Mouse (Mus musculus) forebrain, embryonic 12.5 days (tissue): ENCODE results near the gene Ror2. TPM values are rescaled to one million over a fixed set of nuclear protein-coding genes. Genes with fewer than 3 reads are reported as not detected.

Experiments
- ATAC-seq: fragments of 200-750 bp; cut with Nextera tagmentation; 2 replicates; pipeline ENCODE4 v1.8.0; 2017; ENCODE audit warnings: moderate TSS enrichment; ENCODE audit not compliant: low FRiP score
- H3K27ac ChIP-seq: fragments of 300-500 bp; sonication (generic); 2 replicates; pipeline ENCODE4 v1.5.1; 2016; ENCODE audit warnings: mild to moderate bottlenecking
- H3K27me3 ChIP-seq: fragments of 300-500 bp; sonication (generic); 2 replicates; pipeline ENCODE4 v1.6.1; 2016; ENCODE audit warnings: mild to moderate bottlenecking
- H3K36me3 ChIP-seq: fragments of 300-500 bp; sonication (generic); replicated peaks from 2 replicates; pipeline ENCODE4 v1.6.1; 2016; ENCODE audit warnings: mild to moderate bottlenecking
- H3K4me1 ChIP-seq: fragments of 300-500 bp; sonication (generic); 2 replicates; pipeline ENCODE4 v1.6.1; 2016
- H3K4me2 ChIP-seq: fragments of 300-500 bp; sonication (generic); 2 replicates; pipeline ENCODE4 v1.6.1; 2016; ENCODE audit warnings: mild to moderate bottlenecking, moderate library complexity
- H3K4me3 ChIP-seq: fragments of 300-500 bp; sonication (generic); replicated peaks from 2 replicates; pipeline ENCODE4 v1.5.1; 2016; ENCODE audit warnings: mild to moderate bottlenecking
- H3K9ac ChIP-seq: fragments of 300-500 bp; sonication (generic); 2 replicates; pipeline ENCODE4 v1.6.1; 2016; ENCODE audit warnings: mild to moderate bottlenecking
- H3K9me3 ChIP-seq: fragments of 300-500 bp; sonication (generic); 2 replicates; pipeline ENCODE4 v1.6.1; 2016
- WGBS: fragments of 180-500 bp; shearing (Covaris S2); methylation state at CpG from one replicate; pipeline ENCODE4 v1.1.7; 2016; 5-methylcytosine and 5-hydroxymethylcytosine counted together
- polyA plus RNA-seq: library from polyadenylated mRNA; unstranded; fragments of >200 nt; fragmentation: Nextera tagmentation; extraction: Ambion mirVana; gene quantifications from 2 replicates; pipeline ENCODE4 v1.2.1, GENCODE M21; 2016

The Ror2 gene
- polyA plus RNA-seq, 1 experiment from 2014 or later: 18.5 TPM

DNA sequence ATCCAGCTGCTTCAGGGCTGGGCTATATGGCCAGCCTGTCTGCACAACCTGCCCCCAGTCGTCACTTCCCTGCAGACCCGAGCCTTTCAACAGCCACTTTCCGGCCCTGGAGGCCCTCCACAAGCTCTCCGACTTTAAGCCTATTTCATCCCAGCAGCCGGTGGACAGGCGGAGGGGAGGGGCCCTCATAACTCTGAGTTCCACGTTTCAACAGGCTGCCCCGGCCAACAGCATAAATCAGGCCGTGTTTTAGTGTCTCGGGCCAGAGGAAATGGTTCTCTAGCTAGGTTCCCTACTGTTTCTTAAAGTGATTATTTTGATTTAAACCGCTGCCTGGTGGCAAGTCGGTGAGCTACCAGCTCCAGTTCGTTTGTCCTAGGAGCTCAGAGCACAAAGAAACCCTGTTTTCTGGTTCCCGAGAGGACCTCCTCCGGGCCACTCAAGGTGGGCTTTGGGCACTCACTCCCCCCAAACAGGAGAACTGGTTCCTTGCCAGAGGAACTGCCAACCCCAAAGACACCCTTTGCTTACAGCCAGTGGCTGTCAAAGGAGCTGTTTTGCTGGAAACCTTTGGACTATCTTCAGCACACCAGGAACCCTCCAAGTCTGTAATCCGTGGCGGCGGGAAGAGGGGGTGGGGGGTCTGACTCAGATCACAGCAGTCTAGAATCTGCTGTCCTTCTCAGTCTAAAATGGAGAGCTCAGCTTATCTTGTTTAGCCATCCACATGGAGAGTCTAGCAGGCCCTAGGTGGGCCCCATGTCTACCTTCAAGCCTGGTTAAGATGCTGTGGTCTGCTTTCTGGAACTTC is 84.1 kb downstream of the Ror2 start:
- Histone ChIP-seq H3K36me3 (no peaks in the 10 kb centered on the region), H3K9ac (no peak overlapping the region), H3K4me2 (no peak overlapping the region; the same call in 1 of the 2 replicates), H3K27me3 (no peaks in the 10 kb centered on the region), H3K4me1 (peaks cover 28% of the 10 kb centered on the region), H3K4me3 (no peak overlapping the region), H3K27ac (peak overlapping the region; percentile 37), H3K9me3 (no peaks in the 10 kb centered on the region)
- ATAC-seq: no peak
- 13% methylated on average over 18 of the region's 18 CpGs for WGBS

DNA sequence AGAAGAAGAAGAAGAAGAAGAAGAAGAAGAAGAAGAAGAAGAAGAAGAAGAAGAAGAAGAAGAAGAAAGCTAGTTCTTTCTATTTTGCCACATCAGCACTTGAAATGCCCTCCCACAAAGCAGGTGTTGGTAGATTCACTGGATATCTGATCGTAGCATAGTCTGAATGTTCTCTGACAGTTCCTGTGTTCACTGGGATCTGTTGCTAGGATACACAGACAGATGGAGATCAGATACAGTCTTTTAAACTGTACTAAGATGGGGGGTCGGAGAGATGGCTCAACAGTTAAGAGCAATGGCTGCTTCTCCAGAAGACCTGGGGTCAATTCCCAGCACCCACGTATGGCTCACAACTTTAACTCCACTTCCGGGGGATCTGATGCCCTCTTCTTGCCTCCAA is 85.8 kb downstream of the Ror2 start:
- ATAC-seq: no peak

DNA sequence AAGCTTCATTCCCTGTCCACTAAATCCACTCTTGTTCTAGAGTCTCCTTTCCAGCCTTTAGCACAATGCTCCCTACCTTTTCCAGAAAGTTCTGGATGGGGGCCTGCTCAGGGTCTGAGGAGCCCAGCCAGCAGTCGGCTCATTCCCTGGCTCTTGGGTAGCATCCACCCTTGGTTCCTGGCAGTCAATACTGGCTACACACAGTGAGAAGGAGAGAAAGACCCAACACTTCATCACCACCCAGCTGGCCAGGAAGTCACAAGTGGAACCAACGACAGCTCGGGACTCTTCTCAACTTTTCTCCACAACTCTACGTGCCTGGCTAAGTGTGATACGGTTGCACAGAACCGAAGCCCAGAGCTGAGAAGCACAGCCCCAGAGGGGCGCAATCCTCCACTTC is 86.7 kb downstream of the Ror2 start:
- H3K9me3 ChIP-seq: no peaks in the 10 kb centered on the region
- peaks cover 38% of the 10 kb centered on the region for H3K4me1 ChIP-seq
- H3K27me3 ChIP-seq: no peaks in the 10 kb centered on the region
- H3K9ac ChIP-seq: no peak overlapping the region
- H3K36me3 ChIP-seq: no peaks in the 10 kb centered on the region
- H3K27ac ChIP-seq: no peak overlapping the region
- ATAC-seq: no peak
- H3K4me3 ChIP-seq: no peak overlapping the region
- 94% methylated on average over 7 of the region's 7 CpGs for WGBS
- no peak overlapping the region for H3K4me2 ChIP-seq

More for the DNA sequence above, 85.8 kb downstream of the Ror2 start:
- H3K9me3 ChIP-seq: no peaks in the 10 kb centered on the region
- H3K27ac ChIP-seq: no peak overlapping the region
- no peak overlapping the region for H3K4me2 ChIP-seq
- H3K9ac ChIP-seq: no peak overlapping the region
- WGBS: 77% methylated on average over 4 of the region's 4 CpGs
- H3K27me3 ChIP-seq: no peaks in the 10 kb centered on the region
- H3K4me3 ChIP-seq: no peak overlapping the region
- no peaks in the 10 kb centered on the region for H3K36me3 ChIP-seq
- peaks cover 36% of the 10 kb centered on the region for H3K4me1 ChIP-seq

- no peaks in the 10 kb centered on the region for H3K9me3 ChIP-seq
- no peak for ATAC-seq
- H3K4me3 ChIP-seq: no peak overlapping the region
- H3K27ac ChIP-seq: no peak overlapping the region
- no peaks in the 10 kb centered on the region for H3K36me3 ChIP-seq
- H3K4me1 ChIP-seq: peaks cover 35% of the 10 kb centered on the region
- no peak overlapping the region for H3K9ac ChIP-seq
- H3K27me3 ChIP-seq: no peaks in the 10 kb centered on the region
- H3K4me2 ChIP-seq: no peak overlapping the region
- WGBS: 72% methylated on average over 7 of the region's 7 CpGs
These were observed 89.2 kb downstream of the Ror2 start for GRCm38 (mm10) chr13:53196690-53197089.

- Histone ChIP-seq H3K4me1 (peaks cover 29% of the 10 kb centered on the region), H3K27ac (0 out of 2 replicates have a peak overlapping the region, but pooled peaks have one; percentile 42), H3K4me2 (no peak overlapping the region), H3K9me3 (no peaks in the 10 kb centered on the region), H3K36me3 (no peaks in the 10 kb centered on the region), H3K9ac (no peak overlapping the region), H3K27me3 (no peaks in the 10 kb centered on the region), H3K4me3 (no peak overlapping the region)
- 66% methylated on average over 6 of the region's 6 CpGs for WGBS
- ATAC-seq: 0 out of 2 replicates have a peak, but pooled peaks have one; percentile 27
These were observed 89.8 kb downstream of the Ror2 start for GRCm38 (mm10) chr13:53195951-53196677.

- no peak for ATAC-seq
- H3K4me1 ChIP-seq: peaks cover 25% of the 10 kb centered on the region
- H3K4me3 ChIP-seq: no peak overlapping the region
- no peak overlapping the region for H3K27ac ChIP-seq
- H3K9ac ChIP-seq: no peak overlapping the region
- WGBS: 91% methylated on average over 15 of the region's 15 CpGs
- no peak overlapping the region for H3K4me2 ChIP-seq
- H3K9me3 ChIP-seq: no peaks in the 10 kb centered on the region
- no peaks in the 10 kb centered on the region for H3K27me3 ChIP-seq
- H3K36me3 ChIP-seq: no peaks in the 10 kb centered on the region
These were observed 91.6 kb downstream of the Ror2 start for GRCm38 (mm10) chr13:53194306-53194705.

GRCm38 (mm10) chr13:53193713-53194112 is 92.2 kb downstream of the Ror2 start:
- H3K9ac ChIP-seq: no peak overlapping the region
- peaks cover 25% of the 10 kb centered on the region for H3K4me1 ChIP-seq
- no peaks in the 10 kb centered on the region for H3K27me3 ChIP-seq
- no peak overlapping the region for H3K4me3 ChIP-seq
- H3K36me3 ChIP-seq: no peaks in the 10 kb centered on the region
- no peak for ATAC-seq
- no peak overlapping the region for H3K27ac ChIP-seq
- no peaks in the 10 kb centered on the region for H3K9me3 ChIP-seq
- no peak overlapping the region for H3K4me2 ChIP-seq
- WGBS: 81% methylated on average over 6 of the region's 6 CpGs

- Histone ChIP-seq H3K27ac (no peak overlapping the region), H3K9ac (no peak overlapping the region), H3K27me3 (no peaks in the 10 kb centered on the region), H3K9me3 (no peaks in the 10 kb centered on the region), H3K36me3 (no peaks in the 10 kb centered on the region), H3K4me3 (no peak overlapping the region), H3K4me2 (no peak overlapping the region), H3K4me1 (peaks cover 18% of the 10 kb centered on the region)
- WGBS: 91% methylated on average over 6 of the region's 6 CpGs
- ATAC-seq: no peak
These were observed 93.6 kb downstream of the Ror2 start for GRCm38 (mm10) chr13:53192286-53192685.

- H3K4me3 ChIP-seq: no peak overlapping the region
- no peak for ATAC-seq
- no peaks in the 10 kb centered on the region for H3K36me3 ChIP-seq
- H3K4me1 ChIP-seq: peaks cover 12% of the 10 kb centered on the region
- no peak overlapping the region for H3K4me2 ChIP-seq
- WGBS: 67% methylated on average over 7 of the region's 7 CpGs
- H3K9ac ChIP-seq: no peak overlapping the region
- H3K27ac ChIP-seq: no peak overlapping the region
- H3K9me3 ChIP-seq: no peaks in the 10 kb centered on the region
- no peaks in the 10 kb centered on the region for H3K27me3 ChIP-seq
These were observed 94.3 kb downstream of the Ror2 start for GRCm38 (mm10) chr13:53191657-53192056.

- no peaks in the 10 kb centered on the region for H3K9me3 ChIP-seq
- no peak for ATAC-seq
- H3K4me3 ChIP-seq: no peak overlapping the region
- H3K4me2 ChIP-seq: no peak overlapping the region
- H3K4me1 ChIP-seq: peaks cover 4% of the 10 kb centered on the region
- no peaks in the 10 kb centered on the region for H3K27me3 ChIP-seq
- H3K9ac ChIP-seq: no peak overlapping the region
- no peaks in the 10 kb centered on the region for H3K36me3 ChIP-seq
- WGBS: 85% methylated on average over 10 of the region's 10 CpGs
- no peak overlapping the region for H3K27ac ChIP-seq
These were observed 97.0 kb downstream of the Ror2 start for GRCm38 (mm10) chr13:53188935-53189334.

DNA sequence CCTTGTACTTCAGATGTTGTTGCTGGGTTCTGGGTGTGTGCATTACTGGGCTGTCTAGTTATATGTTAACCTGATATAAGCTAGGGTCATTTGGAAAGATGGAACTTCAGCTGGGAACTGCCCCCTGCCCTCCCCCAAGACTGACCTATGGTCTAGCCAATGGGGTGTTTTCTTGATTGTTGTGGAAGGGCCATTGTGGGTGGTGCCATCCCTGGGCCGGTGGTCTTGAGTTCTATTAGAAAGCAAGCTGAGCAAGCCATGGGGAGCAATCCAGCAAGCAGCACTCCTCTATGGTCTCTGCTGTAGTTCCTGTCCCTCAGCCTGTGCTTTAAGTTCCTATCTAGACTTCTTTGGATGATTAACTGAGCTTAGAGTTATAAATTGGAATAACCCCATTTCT is 101.1 kb downstream of the Ror2 start:
- no peak for ATAC-seq
- Histone ChIP-seq H3K4me2 (no peak overlapping the region), H3K27me3 (0 out of 2 replicates have a peak, but pooled peaks cover 3% of the 10 kb centered on the region), H3K4me3 (no peak overlapping the region), H3K27ac (no peak overlapping the region), H3K9ac (no peak overlapping the region), H3K4me1 (peaks cover 9% of the 10 kb centered on the region; the same call in 1 of the 2 replicates), H3K36me3 (no peaks in the 10 kb centered on the region), H3K9me3 (no peaks in the 10 kb centered on the region)
- WGBS: 88% methylated on average over 1 of the region's 1 CpGs

DNA sequence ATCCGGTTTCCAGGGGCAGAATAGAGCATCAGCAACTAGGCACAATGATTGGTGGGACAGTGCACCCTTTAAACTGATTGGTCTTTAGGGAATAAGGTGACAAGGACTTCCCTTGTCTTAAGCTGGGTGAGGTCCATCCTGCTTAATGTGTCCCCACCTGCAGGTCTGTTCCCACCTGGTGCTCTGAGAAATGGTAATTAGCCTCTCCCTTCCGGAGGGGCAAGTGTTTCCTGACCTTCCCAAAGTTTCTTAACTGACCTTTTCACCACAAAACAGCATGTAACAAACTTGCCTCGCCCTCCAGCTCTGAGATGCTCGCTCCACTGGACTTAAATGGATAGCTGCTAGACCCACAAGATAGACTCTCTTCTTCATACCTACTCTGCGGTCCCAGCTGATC is 101.8 kb downstream of the Ror2 start:
- H3K4me1 ChIP-seq: peaks cover 9% of the 10 kb centered on the region
- 0 out of 2 replicates have a peak, but pooled peaks cover 6% of the 10 kb centered on the region for H3K27me3 ChIP-seq
- ATAC-seq: no peak
- H3K27ac ChIP-seq: no peak overlapping the region
- no peak overlapping the region for H3K9ac ChIP-seq
- WGBS: 72% methylated on average over 5 of the region's 5 CpGs
- H3K36me3 ChIP-seq: no peaks in the 10 kb centered on the region
- no peaks in the 10 kb centered on the region for H3K9me3 ChIP-seq
- no peak overlapping the region for H3K4me3 ChIP-seq
- no peak overlapping the region for H3K4me2 ChIP-seq
